Mouse (Mus musculus): ENCODE results near the gene Bdh2. TPM values are rescaled to one million over a fixed set of nuclear protein-coding genes. Genes with fewer than 3 reads are reported as not detected.

Gene Bdh2
- polyA plus RNA-seq, 1 experiment, result 0.40 TPM

GRCm38 (mm10) chr3:135349022-135349421, 68.0 kb downstream of the Bdh2 start:
- TF ChIP-seq CTCF (IDR thresholded peaks at IDR 0.05; ENCODE audit: borderline replicate concordance, control insufficient read depth, extremely low read depth, insufficient read depth, low read length, poor library complexity), result no peak
- no peak for TF ChIP-seq POLR2A (IDR thresholded peaks at IDR 0.05; ENCODE audit: control insufficient read depth, extremely low read depth, insufficient read depth, low read length, poor library complexity)
- Histone ChIP-seq H3K27ac (ENCODE audit: control insufficient read depth, insufficient read depth, low read length) (no peak overlapping the region), H3K4me1 (replicated peaks; ENCODE audit: control insufficient read depth, insufficient read depth, low read length) (no peaks in the 10 kb centered on the region), H3K4me3 (ENCODE audit: control insufficient read depth, insufficient read depth, low read length) (no peak overlapping the region), H3K36me3 (ENCODE audit: control insufficient read depth, insufficient read depth, low read length) (no peaks in the 10 kb centered on the region), H3K27me3 (ENCODE audit: control insufficient read depth, insufficient read depth, low read length) (no peaks in the 10 kb centered on the region)
- no peak for DNase-seq

GRCm38 (mm10) chr3:135351857-135352256, 70.8 kb downstream of the Bdh2 start:
- Histone ChIP-seq H3K36me3 (ENCODE audit: control insufficient read depth, insufficient read depth, low read length) (no peaks in the 10 kb centered on the region), H3K4me1 (replicated peaks; ENCODE audit: control insufficient read depth, insufficient read depth, low read length) (no peaks in the 10 kb centered on the region), H3K4me3 (ENCODE audit: control insufficient read depth, insufficient read depth, low read length) (no peak overlapping the region), H3K27me3 (ENCODE audit: control insufficient read depth, insufficient read depth, low read length) (no peaks in the 10 kb centered on the region), H3K27ac (ENCODE audit: control insufficient read depth, insufficient read depth, low read length) (no peak overlapping the region)
- no peak for DNase-seq
- over 99% methylated on average over 3 of the region's 3 CpGs for WGBS
- no peak for TF ChIP-seq POLR2A (IDR thresholded peaks at IDR 0.05; ENCODE audit: control insufficient read depth, extremely low read depth, insufficient read depth, low read length, poor library complexity)
- TF ChIP-seq CTCF (IDR thresholded peaks at IDR 0.05; ENCODE audit: borderline replicate concordance, control insufficient read depth, extremely low read depth, insufficient read depth, low read length, poor library complexity), result no peak

Other genes with a start within 250 kb of the Bdh2 start
- gene Cenpe, start 68.7 kb upstream of the Bdh2 start, polyA plus RNA-seq (2012; rRNA removed), result 9.0 and 10.3 TPM in 2 replicates
- 0.71 and 0.73 TPM in 2 replicates for gene Slc9b2, start 26.5 kb downstream of the Bdh2 start, polyA plus RNA-seq (2012; rRNA removed)
- not detected in 2 replicates for gene Slc9b1, start 66.8 kb downstream of the Bdh2 start, polyA plus RNA-seq (2012; rRNA removed)
- 39.3 and 50.4 TPM in 2 replicates for gene Cisd2, start 142.7 kb downstream of the Bdh2 start, polyA plus RNA-seq (2012; rRNA removed)
- gene Ube2d3, start 156.9 kb downstream of the Bdh2 start, polyA plus RNA-seq (2012; rRNA removed), result 552 and 608 TPM in 2 replicates
- 7.2 and 7.6 TPM in 2 replicates for gene Manba, start 204.4 kb downstream of the Bdh2 start, polyA plus RNA-seq (2012; rRNA removed)